15 mouse cellular contexts compared by ENCODE assay signal in genomic region chr13:95243026-95243425, GRCm38 (mm10).
"Had no signal": no experiment of that assay in that cellular context is flagged by ENCODE, and none has a peak within 500 bp of the region (broad histone marks: within the 10 kb centered on the region; RNA-seq: fewer than 3 reads in every experiment).

No protein-coding gene starts in this region.

- H3K4me3 ChIP-seq: neural tube, embryonic 15.5 days; stomach, embryonic 15.5 days had no signal

- H3K9me3 ChIP-seq: neural tube, embryonic 15.5 days; stomach, embryonic 15.5 days had no signal

- H3K36me3 ChIP-seq: neural tube, embryonic 15.5 days; stomach, embryonic 15.5 days had no signal

- H3K9ac ChIP-seq: neural tube, embryonic 15.5 days; stomach, embryonic 15.5 days had no signal

- DNase-seq: retina, postnatal 1 day; right cerebral cortex, adult 18-20 months; right cerebral cortex, postnatal 14 days; right cerebral cortex, postnatal 25 days; right cerebral cortex, postnatal 4 days; spleen, adult 18-20 months; thymus, adult 18-20 months; thymus, adult 2 months; thymus, postnatal 14 days; thymus, postnatal 25 days; thymus, postnatal 36 days; thymus, postnatal 4 days had no signal

- H3K27me3 ChIP-seq: neural tube, embryonic 15.5 days; stomach, embryonic 15.5 days had no signal

- H3K4me1 ChIP-seq: neural tube, embryonic 15.5 days; stomach, embryonic 15.5 days had no signal

- H3K27ac ChIP-seq: neural tube, embryonic 15.5 days; stomach, embryonic 15.5 days; stomach, postnatal 0 days had no signal

- H3K4me2 ChIP-seq: neural tube, embryonic 15.5 days; stomach, embryonic 15.5 days had no signal
